Mouse (Mus musculus): Measurements from ENCODE around the gene Mybpc3.

The Mybpc3 gene

GRCm38 (mm10) chr2:91117585-91118275, at the start of gene Mybpc3:
TSS of gene Mybpc3 (plus strand) at chr2:91118144.
- no peak for DNase-seq (ENCODE audit: low spot score)

GRCm38 (mm10) chr2:91068162-91068871, 49.6 kb upstream of the Mybpc3 start:
- DNase-seq (ENCODE audit: low spot score): no peak

- peak; percentile 36 for DNase-seq (ENCODE audit: low spot score)
These were observed 49.1 kb upstream of the Mybpc3 start for GRCm38 (mm10) chr2:91068872-91069165.

GRCm38 (mm10) chr2:91069306-91070000, 48.5 kb upstream of the Mybpc3 start:
- peak; percentile 50 for DNase-seq (ENCODE audit: low spot score)

GRCm38 (mm10) chr2:91070076-91070800, 47.7 kb upstream of the Mybpc3 start, which contains the start of gene Slc39a13:
TSS of gene Slc39a13 (minus strand) at chr2:91070417.
- peak; percentile 98 for DNase-seq (ENCODE audit: low spot score)

GRCm38 (mm10) chr2:91071059-91071458, 46.9 kb upstream of the Mybpc3 start:
- no peak for DNase-seq (ENCODE audit: low spot score)

- no peak for DNase-seq (ENCODE audit: low spot score)
These were observed 45.9 kb upstream of the Mybpc3 start for GRCm38 (mm10) chr2:91072092-91072491.

GRCm38 (mm10) chr2:91077957-91078313, 40.0 kb upstream of the Mybpc3 start:
- DNase-seq (ENCODE audit: low spot score): no peak

- no peak for DNase-seq (ENCODE audit: low spot score)
These were observed 39.5 kb upstream of the Mybpc3 start for GRCm38 (mm10) chr2:91078314-91079025.

- DNase-seq (ENCODE audit: low spot score): no peak
These were observed 38.9 kb upstream of the Mybpc3 start for GRCm38 (mm10) chr2:91079026-91079384.

- no peak for DNase-seq (ENCODE audit: low spot score)
These were observed 37.0 kb upstream of the Mybpc3 start for GRCm38 (mm10) chr2:91080784-91081513.

GRCm38 (mm10) chr2:91081775-91082695, 35.9 kb upstream of the Mybpc3 start, which contains the start of gene Spi1:
TSS of gene Spi1 (plus strand) at chr2:91082390.
- no peak for DNase-seq (ENCODE audit: low spot score)

GRCm38 (mm10) chr2:91082844-91083243, 35.1 kb upstream of the Mybpc3 start:
- peak; percentile 55 for DNase-seq (ENCODE audit: low spot score)

- no peak for DNase-seq (ENCODE audit: low spot score)
These were observed 34.5 kb upstream of the Mybpc3 start for GRCm38 (mm10) chr2:91083366-91083940.

GRCm38 (mm10) chr2:91084179-91084820, 33.6 kb upstream of the Mybpc3 start:
- no peak for DNase-seq (ENCODE audit: low spot score)

- no peak for DNase-seq (ENCODE audit: low spot score)
These were observed 32.2 kb upstream of the Mybpc3 start for GRCm38 (mm10) chr2:91085494-91086391.

- DNase-seq (ENCODE audit: low spot score): no peak
These were observed 31.3 kb upstream of the Mybpc3 start for GRCm38 (mm10) chr2:91086392-91087237.
